Mouse (Mus musculus) olfactory bulb, adult 2 months (tissue): ENCODE data around the gene Tmem247.

Experiments used
- CTCF ChIP-seq: fragments of 200-500 bp; IDR thresholded peaks from 2 replicates; pipeline ENCODE4 v1.5.1; 2012; ENCODE audit warnings: low read depth, mild to moderate bottlenecking, low read length, moderate library complexity; ENCODE audit not compliant: insufficient read depth
- POLR2A ChIP-seq: fragments of 200-500 bp; IDR thresholded peaks from 2 replicates; pipeline ENCODE4 v1.6.1; 2012; ENCODE audit warnings: mild to moderate bottlenecking, low read depth, low read length, moderate library complexity; ENCODE audit not compliant: insufficient read depth

DNA sequence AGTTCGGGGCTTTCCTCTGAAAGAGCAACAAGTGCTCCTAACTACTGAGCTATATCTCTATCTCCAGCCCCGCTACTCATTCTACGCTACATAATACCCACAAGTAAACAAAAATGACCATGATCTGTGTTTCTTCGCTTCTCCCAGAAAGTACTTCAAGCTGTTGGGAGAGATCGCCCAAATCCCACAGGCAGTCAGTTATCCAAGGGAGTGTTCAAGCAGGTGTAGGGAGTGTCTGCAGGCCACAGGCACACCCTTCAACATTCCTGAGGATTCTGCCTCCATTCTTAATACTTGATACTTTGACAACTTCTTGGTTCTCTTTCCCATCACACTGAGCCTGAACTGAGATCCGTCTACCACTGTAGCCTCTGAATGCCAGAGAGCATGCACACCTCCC is 26.0 kb downstream of the Tmem247 start:
- no peak for TF ChIP-seq CTCF
- no peak for TF ChIP-seq POLR2A
